Mouse (Mus musculus) heart, postnatal 36 days (tissue): ENCODE data around the gene Cdh23. TPM values are rescaled to one million over a fixed set of nuclear protein-coding genes. Genes with fewer than 3 reads are reported as not detected.

Experiments used
- DNase-seq, 2 experiments: peaks; one replicate each; pipeline ENCODE4 v3.0.0; 2021 to 2022
- intact Hi-C: fragments of 180-260 bp; cut with DNase I; formaldehyde crosslinking; loops from one replicate; pipeline ENCODE4 v1.15.1; 2025
- total RNA-seq, 2 experiments: library from RNA; stranded (reverse); gene quantifications; 2 replicates each; pipeline ENCODE4 v1.2.3; 2021

Gene Cdh23
- total RNA-seq, 2 experiments from 2014 or later = 5.5 to 7.0 TPM

- intact Hi-C loops = loop anchor here (1.0 to 2.0 kb wide), 3 partner anchors 106 to 456 kb away; no protein-coding TSS in a partner anchor
- peak; percentile 73 to 75 for DNase-seq
These were observed 391.2 kb downstream of the Cdh23 start for GRCm38 (mm10) chr10:60304854-60305628.

- intact Hi-C loops = no loop called here
- DNase-seq = no peak
These were observed 392.9 kb downstream of the Cdh23 start for GRCm38 (mm10) chr10:60303419-60303818.

GRCm38 (mm10) chr10:60299636-60300035 is 396.7 kb downstream of the Cdh23 start:
- no peak for DNase-seq
- intact Hi-C loops = no loop called here

DNA sequence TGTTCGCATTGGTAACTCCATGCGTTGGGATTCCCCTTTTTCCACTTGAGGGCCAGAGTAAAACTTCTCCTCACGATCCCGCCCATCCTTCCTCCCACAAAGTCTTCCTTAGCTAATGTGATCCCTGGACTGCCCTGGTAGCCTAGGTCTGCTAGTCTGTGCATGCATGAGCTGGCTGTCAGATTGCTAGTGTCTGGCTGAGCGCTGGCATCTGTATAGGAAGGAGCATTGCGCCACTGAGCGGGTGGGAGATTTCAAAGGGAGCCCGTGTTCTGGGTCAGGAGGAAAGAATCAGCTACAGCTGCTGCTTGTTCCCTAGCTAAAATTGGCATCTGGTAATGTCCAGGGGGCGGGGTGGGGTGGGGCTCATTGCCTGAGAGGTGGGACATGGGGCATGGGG is 400.3 kb downstream of the Cdh23 start:
- DNase-seq = no peak
- intact Hi-C loops = no loop called here

DNA sequence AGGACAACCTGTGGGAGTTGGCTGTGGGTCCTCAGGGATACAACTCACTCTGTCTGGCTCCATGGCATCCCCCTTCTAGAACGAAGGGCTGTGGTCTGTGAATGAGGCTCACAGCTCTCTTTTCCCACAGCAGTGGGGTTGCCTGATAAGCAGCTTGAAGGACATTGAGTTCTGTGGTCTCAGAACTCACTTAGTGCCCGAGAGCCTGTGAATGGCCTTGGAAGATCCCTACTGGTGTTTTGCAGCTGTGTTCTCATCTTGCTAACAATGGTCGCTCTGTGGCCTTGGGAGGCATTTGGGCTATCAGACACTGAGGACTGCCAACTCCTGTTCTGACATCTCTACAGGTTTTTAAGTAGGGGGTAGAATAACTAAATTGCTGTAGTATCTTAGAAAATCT is 400.9 kb downstream of the Cdh23 start:
- no peak for DNase-seq
- intact Hi-C loops = no loop called here

GRCm38 (mm10) chr10:60294621-60295020 is 401.7 kb downstream of the Cdh23 start:
- peak in 1 of 2 experiments; percentile 3 for DNase-seq
- intact Hi-C loops = no loop called here

- intact Hi-C loops = no loop called here
These were observed 404.1 kb downstream of the Cdh23 start for GRCm38 (mm10) chr10:60292209-60292608.

GRCm38 (mm10) chr10:60290739-60291110 is 405.6 kb downstream of the Cdh23 start:
- intact Hi-C loops = no loop called here
- DNase-seq = no peak

More at GRCm38 (mm10) chr10:60292209-60292608, 404.1 kb downstream of the Cdh23 start:
- DNase-seq = no peak

DNA sequence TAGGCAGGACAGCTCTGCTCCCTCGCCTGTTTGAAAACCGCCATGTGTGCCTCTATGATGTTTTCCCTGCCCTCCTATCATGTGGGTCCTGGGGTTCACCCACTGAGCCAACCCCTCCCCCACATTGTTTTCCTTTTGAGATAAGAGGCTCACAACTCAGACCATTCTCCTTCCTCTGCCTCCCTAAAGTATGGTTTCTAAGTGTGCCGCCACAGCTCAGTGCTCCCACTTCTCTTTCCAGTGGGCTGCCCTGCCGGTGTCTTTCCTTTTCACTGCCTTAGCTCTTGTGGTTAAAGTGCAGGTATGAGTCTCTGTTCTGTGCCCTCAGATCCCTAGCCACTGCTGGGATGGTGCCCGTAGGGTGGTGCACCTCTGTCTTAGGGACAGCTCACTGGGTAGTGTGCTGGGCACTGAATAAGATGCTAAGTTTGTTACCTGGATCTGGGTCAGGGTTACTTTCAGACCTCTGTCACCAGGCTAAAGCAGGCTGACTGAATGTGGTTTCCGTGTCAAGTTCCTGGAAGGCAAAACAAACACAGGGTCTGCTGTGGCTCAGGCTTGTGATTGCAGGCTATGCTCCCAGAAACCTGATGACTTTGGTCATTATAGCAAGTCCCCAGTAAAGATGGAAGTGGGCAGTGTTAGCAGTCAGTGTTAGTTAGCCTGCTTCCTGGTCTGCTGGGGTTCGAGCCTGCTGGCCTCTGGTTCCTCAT is 406.1 kb downstream of the Cdh23 start:
- intact Hi-C loops = no loop called here
- DNase-seq = no peak

DNA sequence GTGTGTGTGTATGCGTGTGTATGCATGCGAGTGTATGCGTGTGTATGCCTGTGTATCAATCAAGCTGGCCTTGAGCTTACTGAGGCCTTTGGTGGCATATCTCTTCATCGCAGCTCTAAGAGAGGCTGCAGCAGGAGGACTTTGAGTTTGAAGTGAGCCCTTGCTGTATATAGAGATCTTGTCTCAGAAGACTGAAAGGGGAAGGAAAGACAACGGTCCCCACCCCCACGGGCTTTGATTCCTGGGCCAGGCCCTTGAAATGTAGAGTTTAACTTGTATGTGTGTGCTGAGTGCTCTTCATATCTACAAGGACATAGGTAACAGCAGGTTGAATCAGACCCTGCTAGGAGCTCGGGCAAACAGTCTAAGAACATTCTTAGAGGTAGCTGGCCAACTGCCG is 407.1 kb downstream of the Cdh23 start:
- DNase-seq = no peak
- intact Hi-C loops = no loop called here

GRCm38 (mm10) chr10:60287726-60288125 is 408.6 kb downstream of the Cdh23 start:
- DNase-seq = no peak
- intact Hi-C loops = no loop called here

- intact Hi-C loops = no loop called here
- DNase-seq = no peak
These were observed 409.1 kb downstream of the Cdh23 start for GRCm38 (mm10) chr10:60287161-60287560.

DNA sequence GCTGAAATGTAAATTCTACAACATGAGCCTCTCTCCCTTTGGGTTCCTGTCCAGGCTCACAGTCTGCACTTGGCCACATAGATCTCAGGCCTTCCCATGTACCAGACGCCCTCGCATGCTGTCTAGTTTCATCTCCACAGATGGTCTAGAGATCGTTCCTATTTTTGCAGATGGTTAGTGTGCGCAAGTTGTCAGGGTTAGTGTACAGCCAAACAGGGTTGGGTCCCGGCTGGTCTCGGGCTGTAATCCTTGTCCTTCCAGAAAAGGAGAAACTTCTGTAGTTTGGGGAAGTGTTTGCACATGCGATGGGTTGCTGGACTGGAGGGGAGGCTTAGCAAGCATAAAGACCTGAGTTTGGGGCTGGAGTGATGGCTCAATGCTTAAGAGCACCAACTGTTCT is 409.7 kb downstream of the Cdh23 start:
- intact Hi-C loops = no loop called here
- DNase-seq = no peak

- intact Hi-C loops = no loop called here
- DNase-seq = no peak
These were observed 410.5 kb downstream of the Cdh23 start for GRCm38 (mm10) chr10:60285676-60286372.

DNA sequence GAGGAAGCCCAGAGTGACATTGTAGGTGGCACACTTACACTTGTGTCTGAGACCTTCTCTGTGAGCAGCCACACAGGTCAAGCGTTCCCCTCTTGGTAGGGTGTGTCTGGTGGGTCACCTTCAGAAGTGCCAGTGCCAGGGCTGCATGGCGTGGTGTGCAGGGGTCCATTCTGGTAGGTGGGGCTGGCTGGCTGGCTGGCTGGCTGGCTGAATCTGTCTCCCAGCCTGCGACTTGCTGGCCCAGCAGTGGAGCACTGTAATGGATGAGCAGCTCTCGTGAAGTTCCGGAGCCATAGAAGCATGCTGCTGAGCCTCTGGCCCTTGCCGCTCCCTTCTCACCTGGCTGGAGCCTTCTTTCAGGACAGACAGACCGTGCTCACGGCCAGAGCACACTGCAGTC is 411.1 kb downstream of the Cdh23 start:
- intact Hi-C loops = no loop called here
- DNase-seq = no peak

DNA sequence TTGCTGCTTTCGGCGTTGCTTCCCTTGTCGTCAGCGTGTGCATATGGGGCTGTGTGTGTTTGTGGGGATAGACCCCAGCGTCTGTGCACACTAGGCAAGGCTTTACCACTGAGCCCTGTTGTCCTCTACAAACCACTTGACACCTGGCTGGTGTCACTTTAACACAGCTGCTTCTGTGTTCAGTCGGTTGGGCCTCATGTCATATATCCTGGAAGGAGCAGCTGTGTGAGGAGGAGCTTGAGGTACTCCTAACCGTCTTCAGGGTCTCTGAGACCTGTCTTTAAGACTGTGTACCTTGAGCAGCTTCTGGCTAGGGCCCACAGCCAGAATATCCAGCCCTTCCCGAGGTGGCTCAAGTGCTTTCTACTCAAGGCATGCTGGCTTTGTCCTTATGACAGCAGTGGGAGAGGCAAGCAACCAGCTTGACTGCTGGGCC is 411.6 kb downstream of the Cdh23 start:
- no peak for DNase-seq
- intact Hi-C loops = no loop called here

GRCm38 (mm10) chr10:60284248-60284647 is 412.0 kb downstream of the Cdh23 start:
- intact Hi-C loops = no loop called here

DNA sequence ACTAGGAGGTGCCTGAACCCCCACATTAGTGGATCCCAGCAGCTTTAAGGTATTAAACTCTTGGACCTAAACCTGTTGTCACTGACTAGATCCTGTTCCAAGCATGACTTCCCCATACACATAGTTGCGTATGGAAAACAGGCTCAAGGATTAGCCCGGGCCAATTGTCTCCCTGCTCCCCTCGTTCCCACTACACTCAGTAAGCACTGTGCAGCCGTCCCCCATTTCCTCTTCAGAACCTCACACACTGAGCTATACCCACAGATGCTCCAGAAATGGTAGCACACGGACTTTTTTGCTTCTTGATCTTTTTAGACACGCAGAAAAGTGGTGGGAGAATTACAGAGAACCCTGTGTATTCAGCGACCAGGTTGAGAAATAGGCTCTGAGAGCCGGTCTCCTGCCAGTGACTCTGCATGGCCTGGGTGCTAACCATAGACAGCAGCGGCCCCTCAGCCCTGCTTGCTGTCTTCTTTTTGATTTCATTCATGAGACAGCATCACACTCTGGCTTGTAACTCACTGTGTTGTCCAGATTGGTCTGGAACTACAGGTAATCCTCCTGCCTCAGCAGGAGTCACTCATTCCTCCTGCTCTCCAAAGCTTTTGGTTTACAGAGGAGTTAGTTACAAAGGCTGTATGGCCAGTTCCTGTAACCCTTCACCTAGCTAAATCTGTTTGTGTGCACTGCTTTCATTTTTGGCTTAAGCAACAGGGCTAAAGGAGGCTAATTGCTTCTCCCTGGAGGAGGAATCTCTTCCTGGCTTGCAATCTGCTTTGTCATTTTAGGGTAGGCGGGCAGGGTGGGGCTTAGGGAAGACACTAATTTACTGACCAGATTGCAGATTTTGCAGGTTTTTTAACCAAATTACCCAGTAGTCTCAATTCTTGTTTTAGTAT is 413.9 kb downstream of the Cdh23 start:
- DNase-seq = no peak
- intact Hi-C loops = loop anchor here (2.0 kb wide), 1 partner anchor 38 kb away; no protein-coding TSS in a partner anchor

More at GRCm38 (mm10) chr10:60284248-60284647, 412.0 kb downstream of the Cdh23 start:
- DNase-seq = no peak

DNA sequence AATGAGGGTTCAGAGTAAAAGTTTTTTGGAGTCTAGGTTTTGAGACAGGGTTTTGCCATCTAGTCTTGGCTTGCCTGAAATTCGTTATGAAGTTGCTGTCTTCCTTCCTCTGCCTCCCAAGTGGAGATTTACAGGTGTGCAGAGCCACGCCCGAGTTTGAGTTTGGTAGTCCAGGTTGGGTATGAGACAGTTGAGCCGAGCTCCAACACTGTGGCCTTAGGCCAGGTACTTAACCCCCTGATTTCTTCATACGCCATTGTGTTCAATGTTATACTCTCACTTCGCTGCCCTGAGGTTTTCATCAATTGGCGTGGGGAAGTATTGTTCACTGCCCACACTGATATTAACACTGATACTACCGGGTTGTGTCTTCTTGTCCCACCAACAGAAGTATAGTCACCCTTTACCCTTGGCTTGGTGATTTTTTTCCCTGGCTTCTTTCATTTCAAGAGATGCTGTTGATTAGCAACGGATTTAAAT is 414.7 kb downstream of the Cdh23 start:
- intact Hi-C loops = loop anchor here (2.0 kb wide), 1 partner anchor 37 kb away; no protein-coding TSS in a partner anchor
- no peak for DNase-seq

- no peak for DNase-seq
- intact Hi-C loops = no loop called here
These were observed 415.9 kb downstream of the Cdh23 start for GRCm38 (mm10) chr10:60280353-60280752.
